Mouse (Mus musculus) bone marrow macrophage, adult 2 months (primary cell): Measurements from ENCODE around the gene Veph1.

ENCODE experiments used
- CTCF ChIP-seq: IDR thresholded peaks from 2 replicates; pipeline ENCODE4 v1.5.1; 2012; ENCODE audit warnings: low read depth, mild to moderate bottlenecking, low read length, moderate library complexity
- POLR2A ChIP-seq: IDR thresholded peaks from 2 replicates; pipeline ENCODE4 v1.6.1; 2012; ENCODE audit warnings: mild to moderate bottlenecking, low read depth, low read length, borderline replicate concordance

- TF ChIP-seq CTCF (no peak), POLR2A (no peak)
Measured at GRCm38 (mm10) chr3:66263270-66263669, 33.4 kb downstream of the Veph1 start.
